Mouse (Mus musculus) c-Kit-negative CD71-positive TER-119-positive erythroid progenitor cells, embryonic 14.5 days (primary cell): ENCODE measurements around the gene Agpat3.

ENCODE experiments used
- DNase-seq: peaks from one replicate; pipeline ENCODE4 v3.0.0-alpha.2; 2013; ENCODE audit warnings: low read depth, low spot score

Gene Agpat3

GRCm38 (mm10) chr10:78351887-78352665 lies at the start of gene Agpat3:
Agpat3 (minus strand) TSS chr10:78352489.
- DNase-seq, result no peak

- no peak for DNase-seq
These were observed 48.8 kb upstream of the Agpat3 start for GRCm38 (mm10) chr10:78401127-78401526.

- no peak for DNase-seq
These were observed 46.9 kb upstream of the Agpat3 start for GRCm38 (mm10) chr10:78399090-78399657.

DNA sequence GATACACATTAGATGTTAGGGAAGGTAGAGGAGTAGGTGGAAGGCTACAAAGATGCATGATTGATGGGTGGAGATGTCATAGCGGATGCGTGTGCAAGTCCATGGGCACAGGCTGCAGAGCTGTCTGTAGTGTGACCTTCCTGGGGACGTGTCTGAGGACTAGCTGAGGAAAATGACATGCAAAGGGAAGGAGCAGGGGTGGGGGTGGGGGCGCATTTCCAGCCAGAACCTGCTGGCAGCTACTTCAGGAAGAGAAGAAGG lies 44.3 kb upstream of the Agpat3 start:
- DNase-seq, result no peak

- peak; percentile 64 for DNase-seq
These were observed 43.7 kb upstream of the Agpat3 start for GRCm38 (mm10) chr10:78395819-78396624.

DNA sequence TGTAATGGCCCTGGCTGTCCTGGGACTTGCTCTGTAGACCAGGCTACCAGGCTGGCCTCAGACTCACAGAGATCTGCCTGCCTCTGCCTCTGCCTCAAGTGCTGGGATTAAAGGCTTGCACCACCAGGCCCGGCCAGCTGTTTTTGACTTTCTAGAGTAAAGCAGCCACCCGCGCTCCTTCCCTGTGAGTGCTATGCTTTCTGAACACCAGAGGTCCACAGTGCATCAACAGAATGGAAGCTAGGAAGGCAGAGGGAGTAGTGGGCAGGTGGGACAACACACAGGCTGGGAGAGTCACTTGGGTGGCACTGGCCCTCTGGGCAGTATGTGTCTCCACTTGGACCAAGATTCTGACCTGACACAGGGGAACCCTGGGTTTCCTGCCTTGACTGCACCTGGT lies 43.1 kb upstream of the Agpat3 start:
- no peak for DNase-seq

DNA sequence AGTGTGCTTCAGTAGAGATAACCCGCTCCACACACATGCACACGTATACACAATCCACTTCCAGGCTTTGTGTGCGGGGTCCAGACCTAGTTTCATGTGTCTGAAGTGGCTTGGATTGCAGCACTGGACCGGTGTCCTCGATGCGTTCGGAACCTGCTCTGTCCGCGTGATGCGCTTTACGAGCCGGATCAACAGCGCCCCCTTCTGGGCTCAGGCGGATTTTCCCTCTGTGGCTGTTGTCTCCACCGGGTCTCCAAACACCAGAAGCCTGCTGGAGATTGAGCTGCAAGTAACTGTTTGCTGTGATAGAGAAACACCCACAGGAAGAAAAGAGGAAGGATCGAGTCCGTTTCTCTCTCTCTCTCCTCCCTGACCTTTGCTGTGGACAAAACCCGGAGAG lies 39.8 kb upstream of the Agpat3 start:
- peak; percentile 47 for DNase-seq

GRCm38 (mm10) chr10:78390982-78391470 lies 38.7 kb upstream of the Agpat3 start:
- no peak for DNase-seq

DNA sequence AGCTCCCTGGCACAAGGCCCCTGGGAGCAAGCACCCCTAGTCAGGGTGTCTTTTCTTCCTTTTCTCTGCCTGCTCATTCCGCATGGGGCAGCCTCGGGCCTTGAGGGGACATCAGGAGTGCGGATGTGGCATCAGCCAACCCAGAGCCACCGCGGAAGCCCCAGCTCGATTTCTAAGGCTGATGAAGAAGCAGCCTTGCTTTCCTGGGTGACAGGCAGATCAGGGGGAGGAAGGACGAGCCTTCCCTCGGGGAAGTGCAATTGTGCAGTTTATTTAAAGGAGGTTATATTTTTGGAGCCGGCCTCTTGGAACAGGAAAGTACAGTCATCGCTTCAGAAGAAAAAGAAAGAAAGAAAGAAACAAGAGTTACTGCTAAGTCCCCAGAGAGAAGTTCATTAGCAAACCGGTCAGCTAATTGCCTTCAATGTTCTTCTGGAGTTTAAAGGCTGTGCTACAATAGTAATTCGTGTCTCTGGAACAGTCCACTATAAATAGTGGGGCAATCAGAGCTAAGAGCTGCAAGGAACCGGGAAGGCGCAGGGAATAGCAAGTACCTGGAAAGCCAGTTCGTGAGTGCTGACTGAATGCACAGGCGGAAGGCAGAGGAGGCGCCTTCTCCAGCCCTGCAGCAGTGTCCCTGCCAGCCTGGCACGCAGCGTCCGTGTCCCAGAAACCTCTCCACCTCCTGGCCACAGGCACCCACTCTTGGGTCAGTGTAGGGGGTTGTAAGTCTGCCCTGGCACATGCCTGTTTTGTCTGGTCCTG lies 36.1 kb upstream of the Agpat3 start:
- DNase-seq, result no peak

- DNase-seq, result no peak
These were observed 33.2 kb upstream of the Agpat3 start for GRCm38 (mm10) chr10:78385520-78385919.

DNA sequence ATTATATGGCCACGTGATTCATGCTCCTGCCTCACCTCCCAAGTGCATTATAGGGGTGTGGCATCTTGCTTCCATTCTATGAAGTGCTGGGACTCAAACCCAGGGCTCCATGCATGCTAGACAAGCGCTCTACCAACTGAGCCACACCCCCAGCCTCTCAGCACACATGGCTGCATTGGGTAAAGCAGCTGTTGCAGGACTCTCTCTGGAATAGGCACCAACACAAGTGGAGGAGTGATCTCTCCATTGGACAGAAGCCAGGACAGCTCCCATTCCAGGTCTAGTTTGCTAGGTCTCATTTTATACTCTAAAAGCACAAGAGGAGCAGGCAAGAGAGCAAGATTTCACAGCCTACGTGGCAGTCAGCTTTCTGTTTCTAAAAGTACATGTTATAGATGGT lies 31.3 kb upstream of the Agpat3 start:
- no peak for DNase-seq

- no peak for DNase-seq
These were observed 26.2 kb upstream of the Agpat3 start for GRCm38 (mm10) chr10:78378516-78378915.

- peak; percentile 36 for DNase-seq
These were observed 20.7 kb upstream of the Agpat3 start for GRCm38 (mm10) chr10:78372681-78373668.

- no peak for DNase-seq
These were observed 19.5 kb upstream of the Agpat3 start for GRCm38 (mm10) chr10:78371746-78372145.

GRCm38 (mm10) chr10:78367586-78367985 lies 15.3 kb upstream of the Agpat3 start:
- DNase-seq, result peak; percentile 25

DNA sequence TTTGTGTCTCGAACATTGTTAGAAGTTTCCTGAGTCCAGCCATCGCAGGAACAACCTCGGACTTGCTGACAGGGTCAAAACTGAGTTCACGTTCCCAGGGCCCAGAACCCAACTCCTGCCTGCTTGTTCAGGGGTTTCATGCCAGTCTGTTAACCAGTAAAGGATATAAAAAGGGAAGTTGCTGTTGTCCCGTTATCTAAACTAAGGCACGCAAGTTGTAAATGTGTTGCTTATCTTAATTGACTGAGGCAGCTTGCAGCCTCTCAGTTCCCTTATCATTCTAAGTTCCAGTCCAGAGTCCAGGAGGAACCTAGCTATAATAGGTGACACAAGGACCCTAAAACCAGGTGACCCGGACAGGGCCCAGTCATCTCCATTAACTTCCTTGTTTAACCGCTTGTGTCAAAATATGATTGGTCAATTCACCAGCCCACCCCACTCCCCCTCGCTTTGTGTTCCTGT lies 14.6 kb upstream of the Agpat3 start:
- DNase-seq, result peak; percentile 58

GRCm38 (mm10) chr10:78366195-78366834 lies 14.0 kb upstream of the Agpat3 start:
- no peak for DNase-seq

- DNase-seq, result no peak
These were observed 13.3 kb upstream of the Agpat3 start for GRCm38 (mm10) chr10:78365555-78365954.

DNA sequence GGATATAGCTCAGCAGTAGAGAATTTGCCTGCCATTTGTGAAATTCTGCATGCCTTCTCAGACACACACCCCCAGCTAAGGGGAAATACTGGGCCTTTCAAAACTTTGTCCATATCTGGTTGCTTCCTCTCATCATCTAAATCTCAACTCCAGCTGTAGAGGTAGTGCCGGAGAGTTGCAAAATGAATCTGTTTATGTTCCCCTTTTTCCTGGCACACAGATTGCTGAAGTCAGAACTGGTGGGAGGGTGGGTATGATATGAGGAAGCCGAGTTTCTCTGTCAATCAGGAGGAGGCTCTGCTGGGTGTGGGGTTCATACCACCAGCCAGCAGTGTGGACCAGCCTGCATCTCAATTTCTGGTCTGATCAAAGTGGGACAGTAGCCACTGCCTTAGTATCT lies 11.8 kb upstream of the Agpat3 start:
- no peak for DNase-seq

- no peak for DNase-seq
These were observed 11.1 kb upstream of the Agpat3 start for GRCm38 (mm10) chr10:78363366-78363765.
